Mouse (Mus musculus) thymus, postnatal 36 days (tissue): Measurements from ENCODE around the gene Fut4.
"Not testable (repeated sequence)": the region's sequence is repeated elsewhere in the genome, so short reads cannot be mapped to it uniquely, and the experiment has no call there.

ENCODE experiments used
- DNase-seq, 2 experiments: peaks; one replicate each; pipeline ENCODE4 v3.0.0; 2022; ENCODE audit warnings: mixed read lengths in 2 of 2

Fut4 gene

DNA sequence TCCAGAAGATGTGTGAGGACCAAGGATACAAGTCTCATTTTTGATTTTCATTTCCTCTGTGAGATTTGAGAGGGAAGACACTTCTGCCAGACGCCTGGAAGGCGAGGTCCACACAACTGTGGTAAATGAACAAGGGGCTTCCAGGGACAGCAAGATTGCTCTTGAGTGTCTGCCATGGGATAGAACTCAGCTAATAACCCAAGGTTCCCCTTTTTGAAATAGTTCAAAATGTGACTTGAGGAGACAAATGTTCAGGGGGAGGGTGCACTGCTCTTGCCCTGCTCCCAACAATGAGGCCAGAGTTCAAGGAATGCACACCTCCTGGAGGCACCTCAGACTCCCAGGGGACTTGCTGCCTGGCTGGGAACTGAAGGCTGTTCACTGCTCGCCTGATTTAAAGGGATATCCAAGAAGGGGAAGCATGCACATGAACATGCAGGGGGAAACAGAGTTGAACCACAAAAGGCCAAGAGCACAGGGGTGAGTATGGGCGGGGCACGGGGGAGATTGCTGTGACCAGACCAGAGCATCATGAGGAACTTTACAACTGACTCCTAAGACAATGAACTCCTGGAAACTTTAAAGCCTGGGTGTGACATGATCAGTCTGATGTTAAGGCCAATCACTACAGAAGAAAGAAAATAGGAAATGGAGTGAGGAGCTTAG lies 27.3 kb downstream of the Fut4 start:
- DNase-seq = no peak

DNA sequence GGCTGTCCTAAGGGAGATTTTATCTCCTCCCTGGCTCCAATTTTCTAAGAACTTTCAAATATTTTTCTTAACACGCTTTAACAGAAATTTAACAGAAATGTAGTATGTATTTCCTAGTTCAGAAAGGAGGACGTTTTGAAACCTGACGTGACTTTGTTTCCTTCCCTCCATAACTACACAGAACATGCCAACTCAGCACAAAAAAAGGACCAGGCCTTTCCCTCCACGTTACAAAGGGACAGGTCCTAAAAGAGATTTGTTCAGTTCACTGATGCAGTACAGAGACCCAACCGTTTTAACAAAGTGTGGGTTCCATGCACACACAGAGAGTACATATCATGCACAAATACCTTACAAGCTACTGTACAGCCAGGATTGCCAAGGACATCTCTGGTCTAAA lies 30.6 kb downstream of the Fut4 start:
- no peak for DNase-seq

DNA sequence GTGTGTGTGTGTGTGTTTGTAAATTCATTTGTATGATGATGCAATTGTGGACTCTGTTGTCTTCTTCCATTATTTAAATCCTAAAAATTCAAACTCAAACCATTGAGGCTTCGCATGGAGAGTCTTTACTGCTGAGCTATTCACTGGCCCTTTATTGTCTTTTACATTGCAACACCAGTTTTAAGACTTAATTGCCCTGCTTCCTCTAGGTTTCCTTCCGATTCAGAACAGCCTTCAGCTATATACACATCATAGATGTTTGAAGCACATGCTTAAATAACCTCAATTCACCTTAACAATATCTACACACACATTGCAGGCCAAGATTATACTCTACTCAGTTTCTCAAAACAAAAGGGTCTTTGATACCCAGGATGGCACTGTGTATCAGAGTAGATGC lies 31.8 kb downstream of the Fut4 start:
- no peak for DNase-seq

DNA sequence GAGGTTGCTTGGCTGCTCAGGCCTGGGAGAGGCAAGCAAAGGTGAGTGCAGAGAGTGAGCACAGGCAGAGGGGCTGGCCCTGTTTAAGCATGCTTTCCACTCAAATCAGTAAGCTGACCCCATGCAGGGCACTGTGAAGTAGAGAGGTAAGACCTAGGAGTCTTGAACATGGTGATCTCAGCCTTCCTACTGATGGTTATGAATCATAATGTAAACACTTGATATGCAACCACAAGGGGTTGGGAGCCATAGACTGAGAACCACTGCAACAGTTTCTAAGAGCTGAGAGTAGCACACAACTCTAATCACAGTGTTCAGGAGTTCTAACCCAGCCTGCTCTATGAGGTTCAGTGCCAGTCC lies 33.9 kb downstream of the Fut4 start:
- DNase-seq = no peak

DNA sequence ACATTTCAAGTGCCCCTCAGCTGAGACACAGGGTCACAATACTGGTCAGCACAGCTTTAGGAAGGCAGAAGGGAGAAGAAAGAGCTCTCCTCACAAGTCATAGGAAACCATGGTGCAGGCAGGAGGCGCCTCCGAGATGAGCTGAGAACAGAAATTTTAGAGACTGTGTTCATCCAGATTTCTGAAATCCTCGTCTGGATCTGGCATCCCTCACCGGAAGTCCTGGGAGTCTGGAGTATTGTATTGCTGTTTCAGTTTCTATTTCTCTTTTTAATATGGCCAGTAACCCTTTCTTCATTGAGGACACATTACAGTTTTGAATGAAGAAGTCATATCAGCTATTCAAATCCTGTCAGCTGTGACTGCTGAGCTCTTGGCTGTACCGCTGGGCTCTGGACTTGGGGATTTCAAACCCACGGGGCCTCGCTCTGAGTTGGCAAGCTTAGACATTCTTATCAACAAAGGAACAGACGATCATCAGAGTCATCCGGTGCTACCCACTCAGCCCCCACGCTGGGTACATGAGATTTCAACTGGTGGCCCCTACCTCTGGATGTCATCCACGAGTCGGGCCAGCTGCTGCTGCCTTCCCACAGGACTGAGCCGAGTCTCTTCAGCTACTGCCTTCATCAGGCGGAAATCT lies 34.4 kb downstream of the Fut4 start:
- DNase-seq = no peak

DNA sequence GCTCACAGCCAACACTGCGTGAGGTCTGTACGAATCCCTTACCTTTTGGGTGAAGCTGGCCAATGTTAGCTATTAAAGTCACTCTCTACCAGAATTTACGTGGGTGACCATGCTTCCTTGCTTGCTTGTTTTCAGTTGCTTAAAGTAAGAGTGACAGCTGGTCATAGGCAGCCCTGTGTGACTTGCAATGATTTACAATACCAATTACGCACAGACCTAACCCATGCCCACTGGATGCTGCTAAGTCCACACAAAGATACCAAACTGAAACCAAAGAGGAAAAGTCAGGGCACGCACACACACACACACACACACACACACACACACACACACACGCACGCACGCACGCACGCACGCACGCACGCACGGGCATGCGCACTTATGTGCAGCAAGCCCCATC lies 36.9 kb downstream of the Fut4 start:
- no peak for DNase-seq

DNA sequence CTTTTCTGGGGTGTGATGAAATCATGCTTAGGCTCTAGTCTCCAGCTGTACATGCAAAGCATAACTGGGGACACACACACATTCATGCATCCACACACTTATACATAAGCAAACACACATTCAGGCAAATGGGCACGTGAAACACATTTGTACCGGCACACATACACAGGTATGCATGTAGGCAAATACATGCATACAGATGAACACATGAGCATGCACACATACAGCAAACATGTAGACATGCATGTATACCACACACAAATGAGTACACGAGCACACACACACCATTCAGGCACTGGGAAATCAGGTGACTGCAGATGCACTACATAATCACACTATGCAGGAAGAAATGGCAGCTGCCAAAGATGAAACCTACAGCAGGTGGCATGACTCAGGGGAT lies 41.3 kb downstream of the Fut4 start:
- no peak for DNase-seq

DNA sequence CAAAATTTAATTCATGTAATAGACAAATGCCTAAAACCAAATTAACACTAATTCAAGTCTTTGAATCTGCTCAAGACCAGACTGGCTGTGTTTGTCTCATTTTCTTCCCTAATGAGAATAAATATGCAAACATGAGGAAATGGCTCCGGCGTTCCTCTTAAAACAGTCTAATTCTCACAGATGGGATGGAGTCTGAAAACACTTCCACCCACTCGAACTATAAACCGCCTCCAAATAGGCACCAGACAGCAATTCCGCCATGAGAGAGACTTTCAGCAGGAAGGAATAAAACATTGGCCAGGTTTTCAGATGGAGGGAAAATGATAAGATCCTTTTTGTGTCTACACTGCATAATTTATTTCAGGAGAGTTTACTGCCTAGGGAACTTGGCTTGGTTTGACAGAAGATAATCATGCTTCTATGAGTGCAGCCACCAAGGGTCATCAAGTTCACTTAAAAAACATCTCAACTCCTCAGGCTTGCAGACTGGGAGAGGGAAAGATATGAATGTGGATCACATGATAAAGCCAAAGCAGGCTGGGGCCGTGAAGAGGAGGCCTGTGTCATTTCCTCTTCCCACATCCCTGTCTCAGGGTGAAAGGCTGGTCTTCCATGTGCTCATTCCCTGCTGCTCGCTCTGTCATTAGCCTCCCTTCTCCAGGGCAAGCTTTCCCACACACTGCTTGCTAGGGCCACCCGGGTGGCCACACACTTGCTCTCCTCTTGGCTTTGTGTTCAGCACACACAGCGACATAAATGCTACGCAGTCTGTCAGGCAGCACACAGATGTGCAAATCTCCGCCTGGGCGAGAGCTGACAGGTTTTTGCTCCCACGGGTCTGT lies 46.7 kb downstream of the Fut4 start:
- no peak for DNase-seq

DNA sequence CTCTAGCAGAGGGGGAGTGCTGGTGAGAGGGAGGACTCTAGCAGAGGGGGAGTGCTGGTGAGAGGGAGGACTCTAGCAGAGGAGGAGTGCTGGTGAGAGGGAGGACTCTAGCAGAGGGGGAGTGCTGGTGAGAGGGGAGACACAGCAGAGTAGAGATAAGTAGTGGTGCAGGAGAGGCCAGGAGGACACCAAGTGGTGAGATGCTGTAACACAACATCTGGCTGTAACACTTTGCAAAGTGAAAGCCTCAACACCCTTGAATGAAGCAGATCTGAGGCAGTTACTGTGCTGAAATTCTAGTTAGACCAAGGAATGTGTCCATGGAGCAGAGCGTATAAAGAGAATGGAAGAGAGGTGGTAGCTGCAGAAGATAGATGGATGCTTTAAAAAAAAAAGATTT lies 51.4 kb downstream of the Fut4 start:
- DNase-seq = not testable (repeated sequence)

DNA sequence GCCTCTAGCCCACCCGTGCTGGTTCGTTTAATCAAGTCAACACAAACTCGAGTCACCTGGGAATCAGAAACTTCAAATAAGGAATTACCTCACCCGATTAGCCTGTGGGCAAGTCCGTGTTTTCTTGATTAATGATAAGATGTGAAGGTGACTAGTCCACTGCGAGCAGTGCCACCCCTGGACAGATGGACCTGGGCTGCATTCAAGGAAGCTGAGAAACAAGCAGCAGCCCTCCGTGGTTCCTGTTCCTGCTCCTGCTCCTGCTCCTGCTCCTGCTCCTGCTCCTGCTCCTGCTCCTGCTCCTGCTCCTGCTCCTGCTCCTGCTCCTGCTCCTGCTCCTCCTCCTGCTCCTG lies 52.9 kb downstream of the Fut4 start:
- no peak for DNase-seq

DNA sequence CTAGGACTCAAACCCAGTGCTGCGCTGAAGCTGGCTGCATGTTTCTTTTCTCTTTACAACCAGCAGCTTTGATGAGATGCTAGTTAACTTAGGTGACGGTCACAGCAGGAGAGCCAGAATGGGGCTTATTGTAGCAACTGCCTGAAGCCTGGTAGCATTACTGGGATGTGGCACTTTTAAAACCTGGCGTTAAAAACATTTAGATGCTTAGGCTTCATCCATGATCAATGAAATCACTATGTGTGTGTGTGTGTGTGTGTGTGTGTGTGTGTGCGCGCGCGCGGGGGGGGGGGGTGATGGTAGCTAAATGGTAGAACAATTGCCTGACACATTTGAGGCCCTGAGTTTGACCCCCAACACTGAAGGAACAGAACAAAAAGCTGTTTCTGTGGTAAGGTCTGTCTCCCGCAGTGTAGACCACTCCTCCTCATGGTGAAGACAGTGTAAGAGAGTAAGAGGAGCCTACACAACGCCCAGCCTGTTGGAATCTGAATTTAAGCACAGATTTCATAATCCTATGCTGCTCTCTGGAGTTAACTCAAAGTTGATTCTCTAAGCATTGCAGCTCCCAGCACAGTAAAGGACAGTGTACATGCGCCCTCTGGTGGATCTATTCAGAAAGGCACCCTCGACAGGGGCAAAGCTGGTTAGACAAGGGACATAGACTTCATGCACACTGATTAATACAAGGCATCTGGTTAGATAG lies 53.5 kb downstream of the Fut4 start:
- DNase-seq = peak; percentile 68 to 78
